Mouse (Mus musculus): Measurements from ENCODE around the gene Uba52.

DNA sequence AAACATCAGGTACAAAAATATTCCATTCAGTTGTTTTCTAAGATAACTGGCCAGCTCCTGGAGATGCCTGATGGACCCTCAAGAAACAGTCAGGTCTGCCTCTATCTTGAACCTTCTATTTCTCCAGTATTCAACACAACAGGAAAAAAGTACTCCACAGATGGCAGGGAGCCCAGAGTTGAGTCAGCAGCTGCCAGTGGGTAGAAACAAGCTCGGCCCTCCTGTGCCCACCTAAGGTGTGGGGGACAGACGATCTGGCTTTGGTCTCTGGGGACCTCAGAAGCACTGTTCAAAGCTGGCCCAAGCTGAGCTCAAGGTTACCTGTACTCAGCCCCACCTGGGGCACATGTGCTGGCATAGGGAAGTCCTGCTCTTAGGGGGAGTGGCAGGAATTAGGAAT lies 2.8 kb upstream of the Uba52 start:
- TF ChIP-seq CTCF (conservative IDR thresholded peaks at IDR 0.05; ENCODE audit: insufficient read depth, insufficient read length, low read depth, low read length), result no peak
- TF ChIP-seq POLR2A (IDR thresholded peaks at IDR 0.05; ENCODE audit: low read depth, low read length), result no peak

Data from kidney, adult 2 months (tissue).